Mouse (Mus musculus) CD4-positive naive resting alpha-beta T cell, adult 76 days (primary cell): Measurements from ENCODE around the gene Gtf2a1l. TPM values are rescaled to one million over a fixed set of nuclear protein-coding genes. Genes with fewer than 3 reads are reported as not detected.

Experiments
- total RNA-seq: library from RNA; stranded (reverse); gene quantifications from one replicate; pipeline ENCODE4 v1.2.4, GENCODE M21; 2023

Gtf2a1l gene
- not detected for total RNA-seq

DNA sequence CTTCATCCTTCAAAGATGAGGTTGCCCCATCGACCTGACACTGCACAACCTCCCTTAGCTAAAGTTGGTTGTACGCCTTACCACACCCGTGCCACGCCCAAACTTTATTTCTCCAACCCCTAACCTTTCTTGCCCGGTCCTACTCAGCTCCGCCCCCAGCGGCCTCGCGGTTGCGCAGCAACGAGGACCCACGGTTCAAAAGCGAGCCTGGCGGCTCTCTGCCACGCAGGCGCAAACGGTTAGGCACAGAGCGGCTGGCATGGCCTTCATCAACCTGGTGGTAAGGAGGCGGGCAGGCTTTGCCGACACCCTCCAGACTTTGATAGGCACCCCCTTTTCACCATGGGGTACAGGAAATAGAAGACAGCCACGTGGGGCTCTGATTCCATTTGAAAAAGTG lies at the start of gene Gtf2a1l:
Gene Gtf2a1l, plus strand, starts transcription at position 209 of the 400 bp plus-strand sequence.

Other genes with a start within 250 kb of the Gtf2a1l start
- 51.4 TPM for gene Foxn2, start 227.9 kb upstream of the Gtf2a1l start, total RNA-seq
- 67.9 TPM for gene Ppp1r21, start 138.5 kb upstream of the Gtf2a1l start, total RNA-seq
- 5.3 TPM for gene Ston1, start 71.0 kb upstream of the Gtf2a1l start, total RNA-seq
- not detected for gene Lhcgr, start 123.3 kb downstream of the Gtf2a1l start, total RNA-seq